Comparison of ENCODE assay signal across 8 mouse cellular contexts in genomic region chr10:82889447-82889973, GRCm38 (mm10). TPM values are rescaled to one million over a fixed set of nuclear protein-coding genes. Genes with fewer than 3 reads are reported as not detected.
DNase-seq lines count a peak whose midpoint lies in the region; ATAC-seq and TF ChIP-seq lines count a peak whose summit lies in the region.

No protein-coding gene starts in this region.

- H3K4me1 ChIP-seq in limb, embryonic 14.5 days (ENCODE audit: control insufficient read depth, insufficient read depth, low read length): no peaks in the 10 kb centered on the region
- H3K4me1 ChIP-seq in limb, embryonic 10.5 days: no peaks in the 10 kb centered on the region
- peaks cover 6% of the 10 kb centered on the region; the same call in 1 of the 2 replicates for H3K4me1 ChIP-seq in lung, embryonic 15.5 days
- H3K4me1 ChIP-seq in forebrain, embryonic 10.5 days: peaks cover 9% of the 10 kb centered on the region; the same call in 1 of the 2 replicates

- H3K27me3 ChIP-seq in limb, embryonic 14.5 days (ENCODE audit: control insufficient read depth, insufficient read depth, low read length): no peaks in the 10 kb centered on the region
- no peaks in the 10 kb centered on the region for H3K27me3 ChIP-seq in limb, embryonic 10.5 days (ENCODE audit: low read depth, poor library complexity, severe bottlenecking)
- H3K27me3 ChIP-seq in lung, embryonic 15.5 days: no peaks in the 10 kb centered on the region
- H3K27me3 ChIP-seq in forebrain, embryonic 10.5 days (ENCODE audit: poor library complexity, severe bottlenecking): no peaks in the 10 kb centered on the region

- H3K4me2 ChIP-seq in limb, embryonic 14.5 days (replicated peaks; ENCODE audit: low read depth, low read length, severe bottlenecking): no peak overlapping the region
- no peak overlapping the region for H3K4me2 ChIP-seq in lung, embryonic 15.5 days

- no peak for TF ChIP-seq POLR2A in limb, embryonic 14.5 days (IDR thresholded peaks at IDR 0.05; ENCODE audit: borderline replicate concordance, extremely low read depth, insufficient read depth, insufficient read length)

- H3K4me3 ChIP-seq in limb, embryonic 14.5 days (replicated peaks; ENCODE audit: low read length): no peak overlapping the region
- no peak overlapping the region for H3K4me3 ChIP-seq in limb, embryonic 10.5 days
- H3K4me3 ChIP-seq in lung, embryonic 15.5 days: no peak overlapping the region
- no peak overlapping the region for H3K4me3 ChIP-seq in forebrain, embryonic 10.5 days

- no peak for ATAC-seq in limb, embryonic 14.5 days (ENCODE audit: low FRiP score, low read depth)
- ATAC-seq in erythroblast, adult 5-6 weeks (replicated peaks; ENCODE audit: low FRiP score, poor library complexity, severe bottlenecking): 0 out of 2 replicates have a peak, but pooled peaks have one; percentile 31
- peak; percentile 61; the same call in 1 of the 2 replicates for ATAC-seq in lung, embryonic 15.5 days (ENCODE audit: borderline replicate concordance, extremely low read depth, low FRiP score, low TSS enrichment)

- WGBS in limb, embryonic 14.5 days: 60% methylated on average over 9 of the region's 9 CpGs
- WGBS in limb, embryonic 10.5 days: 93% methylated on average over 9 of the region's 9 CpGs
- 42% methylated on average over 9 of the region's 9 CpGs for WGBS in lung, embryonic 15.5 days
- WGBS in forebrain, embryonic 10.5 days: 93% methylated on average over 9 of the region's 9 CpGs

- H3K9ac ChIP-seq in limb, embryonic 14.5 days (ENCODE audit: low read depth, low read length, severe bottlenecking): no peak overlapping the region
- H3K9ac ChIP-seq in lung, embryonic 15.5 days: no peak overlapping the region

- no peak overlapping the region for H3K27ac ChIP-seq in limb, embryonic 14.5 days (replicated peaks; ENCODE audit: low read depth, low read length)
- no peak overlapping the region for H3K27ac ChIP-seq in limb, embryonic 10.5 days
- peak overlapping the region; percentile 34; the same call in 1 of the 2 replicates for H3K27ac ChIP-seq in lung, embryonic 15.5 days
- H3K27ac ChIP-seq in forebrain, embryonic 10.5 days: no peak overlapping the region

- peaks cover 80% of the 10 kb centered on the region for H3K36me3 ChIP-seq in limb, embryonic 14.5 days (ENCODE audit: control insufficient read depth, insufficient read depth, low read length)
- peaks cover 97% of the 10 kb centered on the region for H3K36me3 ChIP-seq in limb, embryonic 10.5 days
- peaks cover 76% of the 10 kb centered on the region for H3K36me3 ChIP-seq in lung, embryonic 15.5 days
- H3K36me3 ChIP-seq in forebrain, embryonic 10.5 days (replicated peaks): peaks cover 98% of the 10 kb centered on the region

- no peaks in the 10 kb centered on the region for H3K9me3 ChIP-seq in limb, embryonic 14.5 days (ENCODE audit: control insufficient read depth, low read length)
- no peaks in the 10 kb centered on the region for H3K9me3 ChIP-seq in limb, embryonic 10.5 days (replicated peaks)
- H3K9me3 ChIP-seq in lung, embryonic 15.5 days: no peaks in the 10 kb centered on the region
- no peaks in the 10 kb centered on the region for H3K9me3 ChIP-seq in forebrain, embryonic 10.5 days

- peak; percentile 57 for DNase-seq in limb, embryonic 14.5 days (ENCODE audit: low spot score)
- DNase-seq in limb, embryonic 10.5 days (ENCODE audit: low spot score): no peak
- DNase-seq in heart, postnatal 4 days: peak; percentile 79
- no peak for DNase-seq in forebrain, embryonic 10.5 days (ENCODE audit: extremely low spot score, low spot score)
- no peak for DNase-seq in cerebellum, adult 11 months
- no peak for DNase-seq in thymus, postnatal 14 days

RNA-seq across cellular contexts. Expression of gene Eid3, which starts 23.1 kb away (rescaled TPM):
- polyA plus RNA-seq in limb, embryonic 14.5 days (2012; rRNA removed): 0.53 and 0.72 TPM in 2 replicates
- polyA plus RNA-seq in limb, embryonic 14.5 days (2014; fragmentation: Nextera tagmentation; extraction: Ambion mirVana): 0.43 and 0.55 TPM in 2 replicates
- 0.56 and 0.63 TPM in 2 replicates for polyA plus RNA-seq in limb, embryonic 10.5 days (2016; fragmentation: Nextera tagmentation; extraction: Ambion mirVana)
- 1.3 TPM in 1 of 2 replicates, not detected in the other for total RNA-seq in erythroblast, adult 5-6 weeks (2015; ENCODE audit: low replicate concordance)
- 1.4 and 5.2 TPM in 2 replicates for total RNA-seq in erythroblast, adult 5-6 weeks (2017; ENCODE audit: low replicate concordance)
- total RNA-seq in heart, postnatal 4 days (2021): 1 to 10 TPM; 2.0 to 2.5 TPM
- 0.24 and 0.56 TPM in 2 replicates for polyA plus RNA-seq in lung, embryonic 15.5 days (2015; fragmentation: Nextera tagmentation; extraction: Ambion mirVana)
- 0.57 and 0.66 TPM in 2 replicates for polyA plus RNA-seq in forebrain, embryonic 10.5 days (2016; fragmentation: Nextera tagmentation; extraction: Ambion mirVana)

RNA-seq across cellular contexts. Expression of gene Txnrd1, which starts 55.8 kb away (rescaled TPM):
- polyA plus RNA-seq in limb, embryonic 14.5 days (2012; rRNA removed): 67.7 and 71.4 TPM in 2 replicates
- polyA plus RNA-seq in limb, embryonic 14.5 days (2014; fragmentation: Nextera tagmentation; extraction: Ambion mirVana): 87.9 and 97.7 TPM in 2 replicates
- polyA plus RNA-seq in limb, embryonic 10.5 days (2016; fragmentation: Nextera tagmentation; extraction: Ambion mirVana): 168 and 183 TPM in 2 replicates
- 12.1 and 20.9 TPM in 2 replicates for total RNA-seq in erythroblast, adult 5-6 weeks (2015; ENCODE audit: low replicate concordance)
- total RNA-seq in erythroblast, adult 5-6 weeks (2017; ENCODE audit: low replicate concordance): 18.0 and 25.3 TPM in 2 replicates
- total RNA-seq in heart, postnatal 4 days (2021): 10 to 100 TPM; 51.8 to 60.5 TPM
- 118 and 123 TPM in 2 replicates for polyA plus RNA-seq in lung, embryonic 15.5 days (2015; fragmentation: Nextera tagmentation; extraction: Ambion mirVana)
- 196 and 200 TPM in 2 replicates for polyA plus RNA-seq in forebrain, embryonic 10.5 days (2016; fragmentation: Nextera tagmentation; extraction: Ambion mirVana)

Comparison
In these comparisons a context has a peak if more than half of its experiments do, and no peak if none do; other contexts are left out.
1. DNase-seq: peak in limb, embryonic 14.5 days (single experiment) and heart, postnatal 4 days (single experiment); none in limb, embryonic 10.5 days (single experiment), forebrain, embryonic 10.5 days (single experiment), cerebellum, adult 11 months (single experiment) and thymus, postnatal 14 days (single experiment).